Mouse (Mus musculus): ENCODE measurements around the gene Slc35f4. TPM values are rescaled to one million over a fixed set of nuclear protein-coding genes. Genes with fewer than 3 reads are reported as not detected.

The Slc35f4 gene
- not detected for polyA plus RNA-seq (2014; fragmentation: Illumina TruSeq; extraction: RNeasy Lipid Tissue Mini Kit (QIAGEN cat#74804); ENCODE audit: low read depth, low replicate concordance)

DNA sequence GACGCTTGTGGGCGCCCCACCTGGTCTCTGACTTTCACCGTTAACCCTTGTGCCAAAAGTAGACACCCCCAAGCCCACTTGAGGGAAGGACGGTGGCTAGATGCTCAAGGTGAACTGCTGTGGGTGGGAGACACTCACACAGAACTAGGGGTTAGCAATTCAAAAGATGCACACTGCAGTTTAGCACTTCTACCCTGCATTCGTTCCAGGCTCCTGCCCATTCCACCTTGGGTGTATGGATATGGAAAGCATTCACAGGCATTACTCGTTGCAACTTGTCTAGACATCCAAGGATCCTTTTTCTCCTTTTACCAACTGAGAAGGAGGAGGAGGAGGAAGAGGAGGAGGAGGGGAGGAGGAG lies at the start of gene Slc35f4:
Gene Slc35f4, minus strand, starts transcription at position 116 of the 361 bp plus-strand sequence.

Data from liver, adult 10 weeks (tissue).